Mouse (Mus musculus): ENCODE measurements around the gene Lgals7.

DNA sequence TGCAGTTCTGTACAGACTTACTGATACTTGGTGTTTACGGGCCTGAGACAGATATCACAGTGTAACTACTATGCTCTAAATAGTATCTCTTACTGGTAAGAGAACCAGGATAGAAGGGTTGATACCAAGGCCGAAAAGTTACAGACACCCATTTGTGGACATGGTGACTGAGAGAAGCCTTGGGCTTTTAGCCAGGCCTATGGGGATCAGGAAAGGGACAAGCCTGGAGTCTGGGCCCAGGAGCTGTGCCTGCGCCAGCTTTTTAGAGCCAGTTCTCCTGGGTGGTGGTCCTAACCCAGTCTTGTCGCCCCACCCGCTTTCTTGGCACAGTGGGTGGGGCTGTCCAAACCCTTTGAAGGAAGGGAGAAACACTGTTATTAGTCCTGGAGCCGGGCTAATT lies 38.5 kb downstream of the Lgals7 start:
- no peak for TF ChIP-seq EP300 (IDR thresholded peaks at IDR 0.05; ENCODE audit: low read depth)
- no peak for TF ChIP-seq CTCF (IDR thresholded peaks at IDR 0.05; ENCODE audit: low read depth)
